Mouse (Mus musculus) liver, embryonic 14.5 days (tissue): ENCODE results near the gene Rnps1.

ENCODE experiments used
- CTCF ChIP-seq: IDR thresholded peaks from 2 replicates; pipeline ENCODE4 v1.5.1; 2016; ENCODE audit warnings: antibody characterized with exemption, low read depth, control low read depth
- EP300 ChIP-seq: IDR thresholded peaks from 2 replicates; pipeline ENCODE4 v1.6.1; 2016; ENCODE audit warnings: antibody characterized with exemption, low read depth

- TF ChIP-seq CTCF (no peak), EP300 (no peak)
Measured at GRCm38 (mm10) chr17:24402371-24402770, 12.0 kb upstream of the Rnps1 start.
